ENCODE assay signal across 24 mouse cellular contexts in the genomic region with DNA sequence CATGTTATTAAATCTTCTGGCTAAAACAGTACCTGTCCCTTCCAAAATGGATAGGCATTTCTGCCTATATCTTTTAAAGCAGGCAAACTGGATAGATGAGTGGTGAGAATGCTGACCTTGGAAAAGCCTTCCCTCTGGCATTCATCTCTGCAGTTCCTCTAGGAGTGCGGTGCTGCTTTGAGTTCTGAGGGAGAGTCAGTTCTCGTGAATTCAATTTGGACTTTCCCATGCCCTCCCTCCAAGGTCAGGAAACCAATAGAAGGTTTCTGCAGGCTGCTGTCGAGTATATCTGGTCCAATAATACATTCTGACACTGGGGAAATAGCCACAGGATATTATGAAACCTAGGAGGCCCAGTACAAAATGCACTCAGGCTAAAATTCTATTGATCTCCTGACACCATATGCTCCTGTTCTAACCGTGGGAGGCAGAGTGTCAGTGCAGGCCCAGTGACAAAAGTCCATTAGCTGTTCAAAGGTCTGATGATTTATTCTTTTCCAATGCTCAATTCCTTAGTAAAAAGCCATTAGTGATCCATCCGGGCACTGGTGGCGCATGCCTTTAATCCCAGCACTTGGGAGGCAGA. TPM values are rescaled to one million over a fixed set of nuclear protein-coding genes. Genes with fewer than 3 reads are reported as not detected.
"Had no signal": no experiment of that assay in that cellular context is flagged by ENCODE, and none has a peak within 500 bp of the region (broad histone marks: within the 10 kb centered on the region; RNA-seq: fewer than 3 reads in every experiment).

No protein-coding gene starts in this region.

- H3K27me3 ChIP-seq: kidney, embryonic 15.5 days; limb, embryonic 13.5 days; liver, embryonic 13.5 days; lung, embryonic 15.5 days; midbrain, embryonic 13.5 days; neural tube, embryonic 13.5 days had no signal

- H3K9me3 ChIP-seq: kidney, embryonic 15.5 days; limb, embryonic 10.5 days; limb, embryonic 13.5 days; liver, embryonic 13.5 days; lung, embryonic 15.5 days; midbrain, embryonic 10.5 days; midbrain, embryonic 13.5 days; neural tube, embryonic 13.5 days had no signal

- ATAC-seq: midbrain, embryonic 13.5 days; midbrain, embryonic 16.5 days had no signal

- DNase-seq: kidney, adult 11 months; kidney, adult 8-10 months; kidney, postnatal 10 days; kidney, postnatal 36 days; liver, embryonic 13.5 days; lung, adult 18-20 months; lung, postnatal 10 days; lung, postnatal 36 days; retina, postnatal 1 day; right cerebral cortex, postnatal 25 days; spleen, adult 18-20 months; thymus, postnatal 25 days had no signal

- H3K4me1 ChIP-seq: kidney, embryonic 15.5 days; limb, embryonic 10.5 days; limb, embryonic 13.5 days; liver, embryonic 13.5 days; lung, embryonic 15.5 days; megakaryocyte, embryonic 14.5 days; midbrain, embryonic 10.5 days; midbrain, embryonic 13.5 days; neural tube, embryonic 13.5 days had no signal

- H3K4me2 ChIP-seq: kidney, embryonic 15.5 days; limb, embryonic 13.5 days; liver, embryonic 13.5 days; lung, embryonic 15.5 days; midbrain, embryonic 13.5 days; neural tube, embryonic 13.5 days had no signal

- H3K27ac ChIP-seq: kidney, embryonic 15.5 days; limb, embryonic 10.5 days; limb, embryonic 13.5 days; liver, embryonic 13.5 days; lung, embryonic 15.5 days; midbrain, embryonic 10.5 days; midbrain, embryonic 13.5 days; neural tube, embryonic 13.5 days had no signal

- H3K36me3 ChIP-seq: kidney, embryonic 15.5 days; limb, embryonic 10.5 days; limb, embryonic 13.5 days; liver, embryonic 13.5 days; lung, embryonic 15.5 days; midbrain, embryonic 10.5 days; midbrain, embryonic 13.5 days; neural tube, embryonic 13.5 days had no signal

- H3K4me3 ChIP-seq: kidney, embryonic 15.5 days; limb, embryonic 10.5 days; limb, embryonic 13.5 days; liver, embryonic 13.5 days; lung, embryonic 15.5 days; megakaryocyte, embryonic 14.5 days; midbrain, embryonic 10.5 days; midbrain, embryonic 13.5 days; myocyte; neural tube, embryonic 13.5 days had no signal

- H3K9ac ChIP-seq: kidney, embryonic 15.5 days; limb, embryonic 13.5 days; liver, embryonic 13.5 days; lung, embryonic 15.5 days; midbrain, embryonic 13.5 days; neural tube, embryonic 13.5 days had no signal

RNA-seq across cellular contexts. Expression of gene Jam2, which starts 28.1 kb away (rescaled TPM):
- total RNA-seq: monocyte, adult 5-6 weeks; neutrophil, adult 5-6 weeks had no signal
